Mouse (Mus musculus) hindbrain, embryonic 11.5 days (tissue): ENCODE measurements around the gene Chd4. TPM values are rescaled to one million over a fixed set of nuclear protein-coding genes. Genes with fewer than 3 reads are reported as not detected.

Source experiments
- ATAC-seq: fragments of 200-750 bp; cut with Nextera tagmentation; 2 replicates; pipeline ENCODE4 v1.8.0; 2017; ENCODE audit warnings: mild to moderate bottlenecking, moderate TSS enrichment, moderate library complexity; ENCODE audit not compliant: low FRiP score
- DNase-seq: peaks from one replicate; pipeline ENCODE4 v3.0.0-alpha.2; 2015; ENCODE audit warnings: low spot score
- H3K27ac ChIP-seq: fragments of 300-500 bp; sonication (generic); 2 replicates; pipeline ENCODE4 v1.5.1; 2014; ENCODE audit warnings: mild to moderate bottlenecking, low read depth, low read length
- H3K27me3 ChIP-seq: fragments of 300-500 bp; sonication (generic); 2 replicates; pipeline ENCODE4 v1.6.1; 2014; ENCODE audit warnings: mild to moderate bottlenecking, low read length, moderate library complexity, mixed read lengths; ENCODE audit not compliant: control insufficient read depth, insufficient read depth
- H3K36me3 ChIP-seq: fragments of 300-500 bp; sonication (generic); 2 replicates; pipeline ENCODE4 v1.6.1; 2014; ENCODE audit warnings: mild to moderate bottlenecking, low read length, moderate library complexity, mixed read lengths; ENCODE audit not compliant: control insufficient read depth, insufficient read depth
- H3K4me1 ChIP-seq: fragments of 300-500 bp; sonication (generic); replicated peaks from 2 replicates; pipeline ENCODE4 v1.6.1; 2014; ENCODE audit warnings: low read length, mixed read lengths; ENCODE audit not compliant: control insufficient read depth, insufficient read depth
- H3K4me2 ChIP-seq: fragments of 300-500 bp; sonication (generic); replicated peaks from 2 replicates; pipeline ENCODE4 v1.6.1; 2014; ENCODE audit warnings: mild to moderate bottlenecking, low read depth, low read length
- H3K4me3 ChIP-seq: fragments of 300-500 bp; sonication (generic); 2 replicates; pipeline ENCODE4 v1.5.1; 2014; ENCODE audit warnings: low read depth, low read length
- H3K9ac ChIP-seq: fragments of 300-500 bp; sonication (generic); 2 replicates; pipeline ENCODE4 v1.6.1; 2014; ENCODE audit warnings: low read depth, low read length
- H3K9me3 ChIP-seq: fragments of 300-500 bp; sonication (generic); 2 replicates; pipeline ENCODE4 v1.6.1; 2016; ENCODE audit warnings: low read length; ENCODE audit not compliant: control insufficient read depth
- WGBS: fragments of 180-500 bp; shearing (Covaris S2); extraction: QIAGEN DNeasy Blood & Tissue Kit; methylation state at CpG from one replicate; pipeline ENCODE4 v1.1.7; 2014; 5-methylcytosine and 5-hydroxymethylcytosine counted together
- polyA plus RNA-seq: library from polyadenylated mRNA; unstranded; fragments of >200 nt; fragmentation: Nextera tagmentation; extraction: Ambion mirVana; gene quantifications from 2 replicates; pipeline ENCODE4 v1.2.1, GENCODE M21; 2014

Gene Chd4
- polyA plus RNA-seq, 1 experiment from 2014 or later = 130 TPM

DNA sequence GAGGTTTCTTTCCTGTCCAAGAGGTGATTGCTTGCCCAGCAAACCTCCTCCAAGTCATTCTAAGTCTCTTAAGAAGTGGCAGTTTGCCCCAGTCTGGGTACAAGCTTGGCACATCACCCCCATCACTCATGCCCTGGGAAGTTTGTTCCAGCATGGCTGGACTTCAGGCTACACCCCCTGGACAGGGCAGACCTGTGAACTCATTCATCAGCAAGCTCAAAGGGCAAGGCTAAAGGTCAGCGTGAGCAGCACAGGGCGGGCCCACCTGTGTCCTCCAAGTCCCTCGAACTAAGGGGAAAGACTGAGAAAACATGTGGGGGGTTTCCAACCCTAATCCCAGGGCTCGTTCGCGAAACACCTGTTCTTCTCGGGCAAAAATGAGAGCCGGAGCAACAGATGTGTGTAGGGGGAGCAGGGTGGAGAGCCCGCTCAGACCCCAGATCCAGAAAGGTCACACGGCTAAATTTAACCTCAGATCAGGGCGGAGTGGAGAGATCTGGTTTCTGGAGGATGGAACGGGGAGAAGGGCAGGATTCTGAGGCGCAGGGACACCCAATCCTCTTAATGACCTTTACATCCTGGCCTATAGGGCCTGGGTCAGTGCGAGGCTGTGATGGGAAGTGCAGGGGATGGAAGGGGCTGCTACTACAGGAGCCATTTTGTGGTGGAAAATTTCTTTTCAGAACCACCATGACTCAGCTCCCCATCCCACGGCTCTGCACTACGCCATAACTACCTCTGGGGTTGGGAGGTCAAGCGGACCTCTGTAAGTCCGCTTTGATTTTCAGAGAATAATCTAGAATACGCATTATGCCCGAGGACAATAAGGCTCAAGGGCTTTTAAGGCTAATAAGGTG is 68.2 kb downstream of the Chd4 start:
- Histone ChIP-seq H3K27me3 (no peaks in the 10 kb centered on the region), H3K4me1 (peaks cover 26% of the 10 kb centered on the region), H3K27ac (peak overlapping the region; percentile 91), H3K4me2 (peak overlapping the region; percentile 95), H3K4me3 (peak overlapping the region; percentile 94), H3K9me3 (no peaks in the 10 kb centered on the region), H3K9ac (peak overlapping the region; percentile 98), H3K36me3 (peaks cover 11% of the 10 kb centered on the region)
- peak; percentile 48 for DNase-seq
- WGBS = 7% methylated on average over 20 of the region's 20 CpGs
- ATAC-seq = no peak

- WGBS = under 1% methylated on average over 39 of the region's 39 CpGs
- H3K27me3 ChIP-seq = no peaks in the 10 kb centered on the region
- peak; percentile 88 for DNase-seq
- peak; percentile 48 for ATAC-seq
- no peaks in the 10 kb centered on the region for H3K9me3 ChIP-seq
- peaks cover 26% of the 10 kb centered on the region for H3K4me1 ChIP-seq
- peak overlapping the region; percentile 91 for H3K27ac ChIP-seq
- H3K9ac ChIP-seq = peak overlapping the region; percentile 98
- peak overlapping the region; percentile 94 for H3K4me3 ChIP-seq
- peaks cover 10% of the 10 kb centered on the region for H3K36me3 ChIP-seq
- peak overlapping the region; percentile 95 for H3K4me2 ChIP-seq
Observed at GRCm38 (mm10) chr6:125164672-125165327, 69.0 kb downstream of the Chd4 start.

- no peaks in the 10 kb centered on the region for H3K27me3 ChIP-seq
- H3K4me3 ChIP-seq = peak overlapping the region; percentile 94
- H3K4me2 ChIP-seq = peak overlapping the region; percentile 95
- peak overlapping the region; percentile 98 for H3K9ac ChIP-seq
- H3K9me3 ChIP-seq = no peaks in the 10 kb centered on the region
- ATAC-seq (peak; percentile 91), DNase-seq (peak; percentile 96)
- WGBS = under 1% methylated on average over 35 of the region's 36 CpGs
- H3K4me1 ChIP-seq = peaks cover 26% of the 10 kb centered on the region
- H3K27ac ChIP-seq = peak overlapping the region; percentile 91
- H3K36me3 ChIP-seq = peaks cover 10% of the 10 kb centered on the region
Observed at GRCm38 (mm10) chr6:125165328-125165891, 69.6 kb downstream of the Chd4 start.

GRCm38 (mm10) chr6:125166051-125166751 is 70.4 kb downstream of the Chd4 start, which contains the start of gene Gapdh:
Gene Gapdh, minus strand, starts transcription at chr6:125166467.
- Histone ChIP-seq H3K4me3 (peak within 1 kb of the TSS; percentile 94), H3K9me3 (no peaks in the 10 kb centered on the region), H3K27me3 (no peaks in the 10 kb centered on the region), H3K27ac (peak within 1 kb of the TSS; percentile 91), H3K4me1 (peaks cover 26% of the 10 kb centered on the region), H3K36me3 (peaks cover 10% of the 10 kb centered on the region), H3K4me2 (peak within 1 kb of the TSS; percentile 95), H3K9ac (peak within 1 kb of the TSS; percentile 98)
- ATAC-seq = peak; percentile 17; the same call in 1 of the 2 replicates
- DNase-seq = peak; percentile 67
- under 1% methylated on average over 18 of the region's 18 CpGs for WGBS

- DNase-seq = peak; percentile 51
- peak overlapping the region; percentile 94; the same call in 1 of the 2 replicates for H3K4me3 ChIP-seq
- peaks cover 17% of the 10 kb centered on the region for H3K36me3 ChIP-seq
- peak overlapping the region; percentile 54 for H3K9ac ChIP-seq
- peak overlapping the region; percentile 95 for H3K4me2 ChIP-seq
- H3K27ac ChIP-seq = peak overlapping the region; percentile 91
- H3K27me3 ChIP-seq = no peaks in the 10 kb centered on the region
- WGBS = 15% methylated on average over 10 of the region's 10 CpGs
- no peaks in the 10 kb centered on the region for H3K9me3 ChIP-seq
- ATAC-seq = peak; percentile 18; the same call in 1 of the 2 replicates
- peaks cover 26% of the 10 kb centered on the region for H3K4me1 ChIP-seq
Observed at GRCm38 (mm10) chr6:125166861-125167650, 71.3 kb downstream of the Chd4 start.

DNA sequence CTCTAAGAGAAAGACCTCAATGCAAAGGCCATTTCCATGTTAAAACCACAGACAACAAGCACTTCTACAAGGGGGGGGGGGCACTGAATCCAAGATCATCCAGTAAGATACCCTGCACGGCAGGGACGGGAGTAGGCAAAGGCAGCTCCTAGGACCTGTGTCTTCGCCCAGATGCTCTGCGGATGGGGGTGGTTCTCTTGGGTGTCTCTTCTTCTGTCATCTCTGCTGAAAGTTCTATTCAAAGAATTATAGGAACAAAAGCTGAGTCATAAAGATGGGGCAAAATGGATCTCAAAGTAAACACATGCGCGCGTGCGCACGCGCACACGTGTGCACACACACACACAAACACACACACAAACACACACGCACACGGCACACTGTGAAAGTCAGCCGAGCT is 72.3 kb downstream of the Chd4 start:
- no peaks in the 10 kb centered on the region for H3K9me3 ChIP-seq
- no peak overlapping the region for H3K27ac ChIP-seq
- WGBS = 92% methylated on average over 14 of the region's 14 CpGs
- no peak for ATAC-seq
- H3K9ac ChIP-seq = no peak overlapping the region
- peaks cover 26% of the 10 kb centered on the region for H3K4me1 ChIP-seq
- H3K36me3 ChIP-seq = peaks cover 22% of the 10 kb centered on the region
- H3K27me3 ChIP-seq = no peaks in the 10 kb centered on the region
- no peak overlapping the region for H3K4me2 ChIP-seq
- no peak overlapping the region for H3K4me3 ChIP-seq
- no peak for DNase-seq

GRCm38 (mm10) chr6:125170194-125170593 is 74.4 kb downstream of the Chd4 start:
- H3K36me3 ChIP-seq = peaks cover 35% of the 10 kb centered on the region
- H3K9ac ChIP-seq = no peak overlapping the region
- ATAC-seq (no peak), DNase-seq (no peak)
- no peaks in the 10 kb centered on the region for H3K9me3 ChIP-seq
- no peak overlapping the region for H3K4me3 ChIP-seq
- H3K4me1 ChIP-seq = peaks cover 16% of the 10 kb centered on the region
- no peak overlapping the region for H3K27ac ChIP-seq
- no peaks in the 10 kb centered on the region for H3K27me3 ChIP-seq
- WGBS = 90% methylated on average over 6 of the region's 6 CpGs
- no peak overlapping the region for H3K4me2 ChIP-seq
